Mouse (Mus musculus): Measurements from ENCODE around the gene Pram1. TPM values are rescaled to one million over a fixed set of nuclear protein-coding genes. Genes with fewer than 3 reads are reported as not detected.

Pram1 gene
- 0.36 and 0.56 TPM in 2 replicates for polyA plus RNA-seq (2015; fragmentation: Nextera tagmentation; extraction: Ambion mirVana)

- WGBS: 76% methylated on average over 4 of the region's 4 CpGs
- TF ChIP-seq CTCF (IDR thresholded peaks at IDR 0.05; ENCODE audit: low read depth): no peak
- no peak within 1 kb of the TSS for H3K4me2 ChIP-seq (ENCODE audit: low read length)
- ATAC-seq (replicated peaks; ENCODE audit: low FRiP score, low read depth) (no peak), DNase-seq (ENCODE audit: low spot score) (no peak)
- H3K4me3 ChIP-seq (replicated peaks; ENCODE audit: low read depth, low read length): no peak within 1 kb of the TSS
- no peaks in the 10 kb centered on the region for H3K36me3 ChIP-seq (ENCODE audit: insufficient read depth, low read length)
- no peaks in the 10 kb centered on the region for H3K27me3 ChIP-seq (ENCODE audit: insufficient read depth, low read length)
- no peaks in the 10 kb centered on the region for H3K4me1 ChIP-seq (replicated peaks; ENCODE audit: insufficient read depth, low read length)
- H3K9me3 ChIP-seq (replicated peaks; ENCODE audit: low read length): no peaks in the 10 kb centered on the region
- no peak within 1 kb of the TSS for H3K27ac ChIP-seq
- no peak within 1 kb of the TSS for H3K9ac ChIP-seq (ENCODE audit: low read depth, low read length)
Observed at GRCm38 (mm10) chr17:33637516-33638276, at the start of gene Pram1. Pram1 (plus strand) TSS chr17:33638056.

GRCm38 (mm10) chr17:33597271-33597670, 40.6 kb upstream of the Pram1 start:
- Histone ChIP-seq H3K36me3 (ENCODE audit: insufficient read depth, low read length) (no peaks in the 10 kb centered on the region), H3K9ac (ENCODE audit: low read depth, low read length) (no peak overlapping the region), H3K4me2 (ENCODE audit: low read length) (no peak overlapping the region), H3K4me3 (replicated peaks; ENCODE audit: low read depth, low read length) (no peak overlapping the region), H3K4me1 (replicated peaks; ENCODE audit: insufficient read depth, low read length) (no peaks in the 10 kb centered on the region), H3K27ac (no peak overlapping the region), H3K9me3 (replicated peaks; ENCODE audit: low read length) (no peaks in the 10 kb centered on the region), H3K27me3 (ENCODE audit: insufficient read depth, low read length) (no peaks in the 10 kb centered on the region)
- ATAC-seq (replicated peaks; ENCODE audit: low FRiP score, low read depth): no peak
- TF ChIP-seq CTCF (IDR thresholded peaks at IDR 0.05; ENCODE audit: low read depth): peak; percentile 26; the same call in 1 of the 2 replicates
- DNase-seq (ENCODE audit: low spot score): no peak

DNA sequence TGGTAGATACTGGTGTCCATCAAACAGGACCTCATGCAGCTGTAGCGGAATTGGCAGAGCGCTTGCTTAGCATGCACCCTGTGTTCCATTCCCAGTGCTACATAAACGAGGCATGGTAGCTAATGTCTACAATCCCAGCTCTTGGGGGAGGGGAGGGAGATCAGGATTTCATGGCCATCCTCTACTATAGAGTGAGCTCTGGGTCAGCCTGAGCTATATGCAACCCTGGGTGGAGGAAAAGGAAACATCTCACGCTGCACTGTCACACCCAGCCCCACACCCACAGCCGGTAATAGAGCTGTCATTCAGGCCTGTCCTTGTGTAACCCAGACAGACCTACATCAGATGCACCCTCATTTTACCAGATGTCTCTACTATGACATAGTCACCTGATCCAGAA, 39.4 kb upstream of the Pram1 start:
- ATAC-seq (replicated peaks; ENCODE audit: low FRiP score, low read depth) (no peak), DNase-seq (ENCODE audit: low spot score) (no peak)
- Histone ChIP-seq H3K4me3 (replicated peaks; ENCODE audit: low read depth, low read length) (no peak overlapping the region), H3K4me2 (ENCODE audit: low read length) (no peak overlapping the region), H3K9ac (ENCODE audit: low read depth, low read length) (no peak overlapping the region), H3K9me3 (replicated peaks; ENCODE audit: low read length) (no peaks in the 10 kb centered on the region), H3K27ac (no peak overlapping the region), H3K27me3 (ENCODE audit: insufficient read depth, low read length) (no peaks in the 10 kb centered on the region), H3K36me3 (ENCODE audit: insufficient read depth, low read length) (no peaks in the 10 kb centered on the region), H3K4me1 (replicated peaks; ENCODE audit: insufficient read depth, low read length) (no peaks in the 10 kb centered on the region)
- TF ChIP-seq CTCF (IDR thresholded peaks at IDR 0.05; ENCODE audit: low read depth): no peak
- 85% methylated on average over 5 of the region's 5 CpGs for WGBS

DNA sequence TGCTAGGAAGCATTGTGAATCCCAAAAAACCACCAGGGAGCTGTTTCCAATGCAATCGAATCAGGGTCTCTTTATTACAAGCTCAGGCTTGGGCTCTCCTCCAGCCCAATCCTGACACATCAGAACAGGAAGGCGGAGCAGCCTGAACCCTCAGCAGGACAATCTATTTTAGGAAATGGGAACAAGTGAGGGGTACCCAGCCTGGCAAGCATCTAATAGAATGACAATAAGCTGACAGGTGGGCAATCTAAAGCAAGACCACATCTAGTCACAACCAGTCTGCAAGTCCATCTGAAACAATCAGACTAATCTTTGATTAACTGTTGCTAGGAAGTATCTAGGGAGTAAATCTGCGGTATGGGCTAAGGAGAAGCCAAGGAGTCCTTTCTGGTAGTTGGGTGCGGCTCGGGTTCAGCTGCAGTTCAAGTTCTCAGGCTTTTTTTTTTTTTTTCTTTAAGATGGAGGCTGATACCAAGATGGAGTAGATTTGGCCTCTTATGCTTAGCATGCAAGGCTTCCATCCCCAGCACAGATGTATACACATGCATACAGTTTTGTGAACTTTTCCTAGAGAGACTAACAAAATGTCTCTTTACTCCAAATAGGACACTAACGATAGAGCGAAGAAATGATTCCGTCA, 37.9 kb upstream of the Pram1 start:
- H3K27me3 ChIP-seq (ENCODE audit: insufficient read depth, low read length): no peaks in the 10 kb centered on the region
- DNase-seq (ENCODE audit: low spot score) (no peak), ATAC-seq (replicated peaks; ENCODE audit: low FRiP score, low read depth) (no peak)
- H3K9me3 ChIP-seq (replicated peaks; ENCODE audit: low read length): no peaks in the 10 kb centered on the region
- TF ChIP-seq CTCF (IDR thresholded peaks at IDR 0.05; ENCODE audit: low read depth): no peak
- no peaks in the 10 kb centered on the region for H3K4me1 ChIP-seq (replicated peaks; ENCODE audit: insufficient read depth, low read length)
- 81% methylated on average over 8 of the region's 8 CpGs for WGBS
- no peak overlapping the region for H3K4me2 ChIP-seq (ENCODE audit: low read length)
- no peaks in the 10 kb centered on the region for H3K36me3 ChIP-seq (ENCODE audit: insufficient read depth, low read length)
- H3K9ac ChIP-seq (ENCODE audit: low read depth, low read length): no peak overlapping the region
- no peak overlapping the region for H3K27ac ChIP-seq
- H3K4me3 ChIP-seq (replicated peaks; ENCODE audit: low read depth, low read length): no peak overlapping the region

- H3K36me3 ChIP-seq (ENCODE audit: insufficient read depth, low read length): no peaks in the 10 kb centered on the region
- WGBS: 83% methylated on average over 3 of the region's 3 CpGs
- H3K9me3 ChIP-seq (replicated peaks; ENCODE audit: low read length): no peaks in the 10 kb centered on the region
- no peak for TF ChIP-seq CTCF (IDR thresholded peaks at IDR 0.05; ENCODE audit: low read depth)
- no peak for DNase-seq (ENCODE audit: low spot score)
- H3K27me3 ChIP-seq (ENCODE audit: insufficient read depth, low read length): no peaks in the 10 kb centered on the region
- H3K4me1 ChIP-seq (replicated peaks; ENCODE audit: insufficient read depth, low read length): no peaks in the 10 kb centered on the region
- no peak for ATAC-seq (replicated peaks; ENCODE audit: low FRiP score, low read depth)
- H3K27ac ChIP-seq: no peak overlapping the region
- H3K9ac ChIP-seq (ENCODE audit: low read depth, low read length): no peak overlapping the region
- H3K4me2 ChIP-seq (ENCODE audit: low read length): no peak overlapping the region
- no peak overlapping the region for H3K4me3 ChIP-seq (replicated peaks; ENCODE audit: low read depth, low read length)
Observed at GRCm38 (mm10) chr17:33600831-33601230, 37.0 kb upstream of the Pram1 start.

GRCm38 (mm10) chr17:33601947-33602346, 35.9 kb upstream of the Pram1 start:
- ATAC-seq (replicated peaks; ENCODE audit: low FRiP score, low read depth) (no peak), DNase-seq (ENCODE audit: low spot score) (no peak)
- Histone ChIP-seq H3K9ac (ENCODE audit: low read depth, low read length) (no peak overlapping the region), H3K36me3 (ENCODE audit: insufficient read depth, low read length) (no peaks in the 10 kb centered on the region), H3K4me1 (replicated peaks; ENCODE audit: insufficient read depth, low read length) (no peaks in the 10 kb centered on the region), H3K27me3 (ENCODE audit: insufficient read depth, low read length) (no peaks in the 10 kb centered on the region), H3K4me2 (ENCODE audit: low read length) (no peak overlapping the region), H3K4me3 (replicated peaks; ENCODE audit: low read depth, low read length) (no peak overlapping the region), H3K9me3 (replicated peaks; ENCODE audit: low read length) (no peaks in the 10 kb centered on the region), H3K27ac (no peak overlapping the region)
- TF ChIP-seq CTCF (IDR thresholded peaks at IDR 0.05; ENCODE audit: low read depth): no peak
- 83% methylated on average over 12 of the region's 12 CpGs for WGBS
